Mouse (Mus musculus): Measurements from ENCODE around the gene Mgat1.

DNA sequence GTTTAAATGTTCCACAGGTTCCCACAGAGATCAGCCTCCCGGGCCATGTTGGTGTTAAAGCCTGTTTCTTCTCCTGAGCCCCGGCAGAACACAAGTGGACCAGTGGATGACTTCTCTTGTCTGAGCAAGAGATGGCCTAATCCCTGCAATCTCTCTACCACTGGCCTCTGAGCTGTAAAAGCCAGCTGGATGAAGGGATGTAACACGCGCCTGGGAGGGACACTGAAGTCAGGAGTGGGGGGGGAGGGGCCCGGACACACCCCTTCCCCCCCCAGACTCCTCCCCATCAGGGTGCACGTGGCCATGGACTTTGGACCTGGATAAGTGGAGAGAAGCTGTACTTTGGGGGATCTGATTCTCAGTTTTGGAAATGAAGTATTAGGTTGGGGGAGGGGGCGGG, 1.2 kb downstream of the Mgat1 start:
- TF ChIP-seq POLR2A (IDR thresholded peaks at IDR 0.05; ENCODE audit: low read depth, low read length): no peak; the same call in none of the 2 replicates
- no peak for TF ChIP-seq CTCF (conservative IDR thresholded peaks at IDR 0.05 in 1 of 2, IDR thresholded peaks at IDR 0.05 in 1 of 2; ENCODE audit: low read depth in 2 of 2, low read length in 2 of 2)
- peak; percentile 95 for TF ChIP-seq MAX (IDR thresholded peaks at IDR 0.05; ENCODE audit: low read length)
- no peak for TF ChIP-seq EP300 (IDR thresholded peaks at IDR 0.05; ENCODE audit: low read length)
- TF ChIP-seq GABPA (IDR thresholded peaks at IDR 0.05; ENCODE audit: insufficient replicate concordance, low read depth, low read length): no peak
- peak; percentile 90 for TF ChIP-seq MAZ (IDR thresholded peaks at IDR 0.05; ENCODE audit: low read depth, low read length)
- peak; percentile 62 for TF ChIP-seq ETS1 (conservative IDR thresholded peaks at IDR 0.05; ENCODE audit: low read depth, low read length)
- TF ChIP-seq SMC3 (IDR thresholded peaks at IDR 0.05; ENCODE audit: low read depth, low read length): no peak
